Mouse (Mus musculus): ENCODE measurements at regions not wholly inside any gene's neighbourhood (a gene's known extent, or its start where the extent isn't known, plus 50 kb on each side); places are given as distances from the start of the nearest gene placed in this dataset.

DNA sequence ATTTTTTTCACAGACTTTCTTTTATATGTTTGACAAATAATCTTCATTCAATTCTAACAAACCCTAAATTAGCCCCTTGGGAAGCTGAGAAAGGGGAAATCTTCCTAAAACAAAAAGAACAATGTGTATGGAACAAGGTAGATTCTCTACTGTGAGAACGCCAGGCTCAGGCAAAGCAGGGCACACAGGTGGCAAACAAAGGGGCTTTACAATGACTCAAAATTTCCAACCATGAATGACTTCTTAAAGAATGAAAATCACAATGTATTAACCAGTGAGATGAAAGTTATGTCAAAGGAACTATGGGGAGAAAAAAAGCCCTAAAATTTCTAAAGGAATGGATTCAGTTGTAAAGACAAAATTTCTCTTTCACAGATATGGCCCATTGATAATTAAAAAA is 262.3 kb downstream of the Kcnj2 start:
- TF ChIP-seq CTCF (IDR thresholded peaks at IDR 0.05; ENCODE audit: low read depth) (no peak), EP300 (IDR thresholded peaks at IDR 0.05; ENCODE audit: low read depth) (no peak)

All from liver, embryonic 14.5 days (tissue).